Mouse (Mus musculus): ENCODE measurements around the gene Sema3f. TPM values are rescaled to one million over a fixed set of nuclear protein-coding genes. Genes with fewer than 3 reads are reported as not detected.

Sema3f gene
- total and polyA plus RNA-seq, 2 experiments from 2014 or later, result 7.8 to 56.6 TPM

DNA sequence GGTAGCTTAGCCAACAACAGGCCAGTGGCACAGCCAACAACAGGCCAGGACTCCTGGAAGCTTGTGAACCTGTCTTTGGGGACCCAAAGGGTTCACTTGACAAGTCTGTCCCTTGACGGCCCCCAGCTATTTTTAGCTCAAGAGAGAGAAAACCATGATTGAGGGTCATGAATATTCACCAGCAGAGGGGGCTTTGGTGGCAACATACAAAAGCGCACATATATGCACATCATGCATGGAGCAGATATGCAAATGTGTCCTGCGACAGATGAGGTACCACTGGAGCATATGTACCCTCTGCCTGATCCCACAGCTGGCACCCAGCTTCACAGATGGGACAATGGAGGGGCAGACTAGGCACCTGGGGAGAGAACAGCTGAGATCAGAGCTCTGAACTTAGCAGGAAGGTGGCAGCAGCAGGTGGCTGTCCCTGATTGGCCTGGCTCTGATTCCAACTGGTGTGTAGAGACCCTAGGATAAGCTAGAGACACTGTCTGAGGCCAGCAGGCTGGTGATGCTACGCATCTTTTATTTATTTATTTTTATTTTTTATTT lies 16.8 kb downstream of the Sema3f start:
- peak; percentile 23; the same call in 1 of the 2 replicates for TF ChIP-seq CTCF (IDR thresholded peaks at IDR 0.05; ENCODE audit: low read depth)

DNA sequence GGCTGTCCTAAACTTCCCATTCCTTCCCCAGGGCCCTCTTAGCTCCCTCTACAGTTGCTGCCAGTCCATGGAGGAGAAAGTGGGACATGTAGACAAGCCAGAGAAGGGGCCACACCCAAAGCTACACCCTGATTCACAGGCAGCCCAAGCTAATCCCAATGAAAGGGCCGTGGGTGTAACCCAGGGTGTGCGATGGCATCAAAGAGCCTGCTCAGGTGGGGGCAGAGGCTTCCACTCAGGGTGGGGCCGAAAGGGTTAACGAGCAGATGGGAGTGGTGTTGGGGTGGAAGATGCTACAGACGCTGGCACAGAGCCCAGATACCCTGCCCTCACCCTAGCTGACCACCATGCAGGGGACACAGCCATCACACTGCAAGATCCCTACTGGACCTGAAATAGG lies 17.5 kb downstream of the Sema3f start:
- TF ChIP-seq CTCF (IDR thresholded peaks at IDR 0.05; ENCODE audit: low read depth), result no peak
- Histone ChIP-seq H3K4me3 (ENCODE audit: low read depth, low read length) (no peak overlapping the region), H3K36me3 (ENCODE audit: insufficient read depth) (peaks cover 34% of the 10 kb centered on the region), H3K27ac (ENCODE audit: low read depth, low read length) (no peak overlapping the region), H3K9me3 (ENCODE audit: low read length) (no peaks in the 10 kb centered on the region), H3K27me3 (ENCODE audit: insufficient read depth, low read length) (no peaks in the 10 kb centered on the region), H3K9ac (no peak overlapping the region), H3K4me1 (ENCODE audit: insufficient read depth) (no peaks in the 10 kb centered on the region), H3K4me2 (ENCODE audit: low read depth) (no peak overlapping the region)
- 61% methylated on average over 5 of the region's 5 CpGs for WGBS
- ATAC-seq, result no peak
- no peak for DNase-seq

More for the DNA sequence above, 16.8 kb downstream of the Sema3f start:
- H3K4me2 ChIP-seq (ENCODE audit: low read depth), result no peak overlapping the region
- DNase-seq (no peak), ATAC-seq (0 out of 2 replicates have a peak, but pooled peaks have one; percentile 14)
- no peak overlapping the region for H3K9ac ChIP-seq
- H3K9me3 ChIP-seq (ENCODE audit: low read length), result no peaks in the 10 kb centered on the region
- 46% methylated on average over 4 of the region's 4 CpGs for WGBS
- H3K4me3 ChIP-seq (ENCODE audit: low read depth, low read length), result no peak overlapping the region
- H3K27me3 ChIP-seq (ENCODE audit: insufficient read depth, low read length), result no peaks in the 10 kb centered on the region
- peaks cover 6% of the 10 kb centered on the region for H3K4me1 ChIP-seq (ENCODE audit: insufficient read depth)
- H3K27ac ChIP-seq (ENCODE audit: low read depth, low read length), result no peak overlapping the region
- peaks cover 29% of the 10 kb centered on the region for H3K36me3 ChIP-seq (ENCODE audit: insufficient read depth)

DNA sequence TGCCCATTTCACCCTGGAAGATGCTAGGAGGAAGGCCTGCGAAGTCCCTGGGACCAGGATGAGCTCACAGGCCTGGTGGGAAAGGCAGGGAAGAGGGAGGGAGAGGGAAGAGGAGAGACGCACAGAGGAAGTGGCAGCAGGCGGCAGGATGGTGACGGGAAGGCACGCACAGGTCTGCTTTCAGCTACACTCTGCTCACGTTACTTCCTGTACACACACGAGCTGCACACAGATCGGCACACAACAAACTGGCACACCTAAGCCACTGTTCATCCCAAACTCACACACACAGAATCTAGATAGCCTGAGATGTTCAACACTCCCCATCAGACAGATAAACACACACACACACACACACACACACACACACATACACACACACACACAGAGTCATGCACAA lies 19.9 kb downstream of the Sema3f start:
- H3K9me3 ChIP-seq (ENCODE audit: low read length), result no peaks in the 10 kb centered on the region
- H3K4me1 ChIP-seq (ENCODE audit: insufficient read depth), result no peaks in the 10 kb centered on the region
- no peaks in the 10 kb centered on the region for H3K27me3 ChIP-seq (ENCODE audit: insufficient read depth, low read length)
- H3K36me3 ChIP-seq (ENCODE audit: insufficient read depth), result peaks cover 54% of the 10 kb centered on the region
- H3K4me3 ChIP-seq (ENCODE audit: low read depth, low read length), result no peak overlapping the region
- H3K27ac ChIP-seq (ENCODE audit: low read depth, low read length), result no peak overlapping the region
- H3K9ac ChIP-seq, result no peak overlapping the region
- DNase-seq (no peak), ATAC-seq (no peak)
- no peak for TF ChIP-seq CTCF (IDR thresholded peaks at IDR 0.05; ENCODE audit: low read depth)
- no peak overlapping the region for H3K4me2 ChIP-seq (ENCODE audit: low read depth)
- 78% methylated on average over 8 of the region's 8 CpGs for WGBS

DNA sequence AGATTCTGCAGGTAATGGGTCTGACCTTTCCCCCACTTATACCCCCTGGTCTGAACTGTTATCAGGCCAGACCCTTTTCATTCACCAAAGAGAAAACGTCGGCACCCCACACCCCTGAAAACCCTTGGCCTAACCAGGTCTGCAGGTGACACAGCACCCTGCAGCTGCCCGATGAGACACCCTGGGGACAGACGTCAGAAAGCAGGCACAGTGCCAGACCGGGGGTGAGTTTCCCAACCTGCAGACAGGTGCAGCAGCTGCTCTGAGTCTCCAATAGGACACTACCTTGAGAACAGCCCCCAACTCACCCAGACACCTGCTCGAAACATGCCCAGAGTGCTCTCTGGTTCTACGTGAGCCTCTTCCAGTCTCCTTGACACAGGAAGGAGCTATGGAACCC lies 21.3 kb downstream of the Sema3f start:
- Histone ChIP-seq H3K27me3 (ENCODE audit: insufficient read depth, low read length) (no peaks in the 10 kb centered on the region), H3K27ac (ENCODE audit: low read depth, low read length) (no peak overlapping the region), H3K9ac (no peak overlapping the region), H3K4me3 (ENCODE audit: low read depth, low read length) (no peak overlapping the region), H3K4me1 (ENCODE audit: insufficient read depth) (no peaks in the 10 kb centered on the region), H3K36me3 (ENCODE audit: insufficient read depth) (peaks cover 68% of the 10 kb centered on the region), H3K9me3 (ENCODE audit: low read length) (no peaks in the 10 kb centered on the region), H3K4me2 (ENCODE audit: low read depth) (no peak overlapping the region)
- ATAC-seq (no peak), DNase-seq (no peak)
- TF ChIP-seq CTCF (IDR thresholded peaks at IDR 0.05; ENCODE audit: low read depth), result no peak
- 79% methylated on average over 7 of the region's 7 CpGs for WGBS

DNA sequence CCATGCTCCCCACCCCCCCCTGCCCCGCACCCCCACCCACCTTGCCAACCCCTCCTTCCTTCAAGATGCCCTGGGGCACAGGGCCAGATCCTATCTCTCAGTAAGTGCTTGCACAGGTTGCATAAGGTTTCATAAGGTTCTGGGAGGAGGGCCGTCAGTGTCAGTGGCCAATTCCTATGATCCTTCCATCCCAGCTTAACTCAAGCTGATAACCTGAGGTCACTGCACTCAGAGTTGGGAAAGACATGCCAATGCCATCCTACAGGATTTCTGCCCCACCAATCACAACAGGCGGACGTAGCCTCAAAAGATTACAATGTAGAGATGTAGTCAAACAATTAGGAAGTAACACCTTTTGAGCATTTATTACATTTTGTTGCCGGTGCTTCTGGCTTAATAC lies 21.9 kb downstream of the Sema3f start:
- no peaks in the 10 kb centered on the region for H3K9me3 ChIP-seq (ENCODE audit: low read length)
- ATAC-seq (no peak), DNase-seq (no peak)
- H3K4me3 ChIP-seq (ENCODE audit: low read depth, low read length), result no peak overlapping the region
- no peak overlapping the region for H3K4me2 ChIP-seq (ENCODE audit: low read depth)
- no peaks in the 10 kb centered on the region for H3K4me1 ChIP-seq (ENCODE audit: insufficient read depth)
- TF ChIP-seq CTCF (IDR thresholded peaks at IDR 0.05; ENCODE audit: low read depth), result no peak
- no peak overlapping the region for H3K27ac ChIP-seq (ENCODE audit: low read depth, low read length)
- no peak overlapping the region for H3K9ac ChIP-seq
- no peaks in the 10 kb centered on the region for H3K27me3 ChIP-seq (ENCODE audit: insufficient read depth, low read length)
- peaks cover 73% of the 10 kb centered on the region for H3K36me3 ChIP-seq (ENCODE audit: insufficient read depth)
- WGBS, result 90% methylated on average over 5 of the region's 5 CpGs

DNA sequence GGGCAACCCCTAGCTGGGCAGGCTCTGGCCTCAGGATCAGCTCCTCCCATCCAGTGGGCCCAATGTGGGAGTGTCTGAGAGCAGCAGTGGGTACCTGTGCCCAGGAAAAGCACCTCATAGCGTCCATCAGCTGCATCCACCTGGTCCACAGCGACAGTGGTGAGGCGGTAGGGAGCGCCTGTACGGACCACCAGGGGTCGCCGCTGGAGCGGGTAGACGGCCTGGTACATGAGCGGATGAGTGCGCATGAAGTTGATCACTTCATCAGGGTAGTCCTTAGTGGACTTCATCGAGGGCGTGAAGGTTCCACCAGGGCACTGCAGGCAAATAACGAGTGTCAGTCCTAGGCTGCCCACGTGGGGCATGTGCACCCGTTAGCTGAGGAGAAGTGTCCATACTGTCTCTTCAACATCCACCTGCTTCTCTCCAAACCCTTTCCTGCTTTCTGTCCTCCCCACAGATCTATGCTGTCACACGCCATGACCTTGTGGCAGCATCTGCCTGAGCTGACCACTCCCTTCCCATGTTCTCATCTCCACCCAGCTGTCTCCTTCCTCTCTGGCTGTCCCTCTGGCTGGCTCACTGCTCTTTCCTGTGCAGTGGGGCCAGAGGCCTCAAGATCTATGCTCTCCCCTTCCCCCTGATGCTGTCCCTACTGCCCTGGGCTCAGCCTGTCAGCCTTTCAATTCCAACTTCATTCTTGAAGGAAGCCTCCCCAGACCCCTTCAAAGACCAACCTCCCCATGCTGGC lies 24.9 kb downstream of the Sema3f start:
- H3K4me3 ChIP-seq (ENCODE audit: low read depth, low read length), result no peak overlapping the region
- WGBS, result 30% methylated on average over 17 of the region's 17 CpGs
- no peak overlapping the region for H3K27ac ChIP-seq (ENCODE audit: low read depth, low read length)
- H3K36me3 ChIP-seq (ENCODE audit: insufficient read depth), result peaks cover 69% of the 10 kb centered on the region
- peak; percentile 92 for TF ChIP-seq CTCF (IDR thresholded peaks at IDR 0.05; ENCODE audit: low read depth)
- H3K4me1 ChIP-seq (ENCODE audit: insufficient read depth), result no peaks in the 10 kb centered on the region
- H3K4me2 ChIP-seq (ENCODE audit: low read depth), result no peak overlapping the region
- H3K27me3 ChIP-seq (ENCODE audit: insufficient read depth, low read length), result no peaks in the 10 kb centered on the region
- H3K9ac ChIP-seq, result no peak overlapping the region
- peak; percentile 83 for ATAC-seq
- DNase-seq, result peak; percentile 62
- H3K9me3 ChIP-seq (ENCODE audit: low read length), result no peaks in the 10 kb centered on the region

DNA sequence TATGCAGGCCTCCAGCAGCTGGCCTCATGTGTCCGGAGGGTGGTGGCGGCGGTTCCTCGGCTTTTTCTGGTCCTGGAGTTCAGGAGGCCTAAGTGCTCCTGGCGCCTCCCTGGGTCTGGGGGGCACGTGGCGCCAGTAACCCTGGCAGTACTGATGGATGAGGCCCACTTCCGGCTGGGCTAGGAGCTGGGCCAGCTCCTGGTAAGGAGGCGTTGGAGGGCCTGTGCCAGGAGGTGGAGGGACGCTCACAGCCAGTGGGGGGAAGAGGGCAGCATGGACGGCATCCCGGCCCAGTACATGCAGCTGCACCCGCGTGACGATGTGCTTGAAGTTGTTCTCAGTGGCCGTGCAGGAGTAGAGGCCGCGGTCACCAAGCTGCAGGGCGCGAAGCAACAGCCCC lies 27.9 kb downstream of the Sema3f start:
- no peak for DNase-seq
- Histone ChIP-seq H3K27ac (ENCODE audit: low read depth, low read length) (no peak overlapping the region), H3K9ac (no peak overlapping the region), H3K9me3 (ENCODE audit: low read length) (no peaks in the 10 kb centered on the region), H3K27me3 (ENCODE audit: insufficient read depth, low read length) (peaks cover 4% of the 10 kb centered on the region), H3K4me2 (ENCODE audit: low read depth) (no peak overlapping the region), H3K4me1 (ENCODE audit: insufficient read depth) (no peaks in the 10 kb centered on the region), H3K36me3 (ENCODE audit: insufficient read depth) (peaks cover 54% of the 10 kb centered on the region), H3K4me3 (ENCODE audit: low read depth, low read length) (no peak overlapping the region)
- no peak for ATAC-seq
- no peak for TF ChIP-seq CTCF (IDR thresholded peaks at IDR 0.05; ENCODE audit: low read depth)
- WGBS, result 82% methylated on average over 20 of the region's 20 CpGs
